Mouse (Mus musculus): ENCODE results near the gene Gse1.

Gene Gse1

DNA sequence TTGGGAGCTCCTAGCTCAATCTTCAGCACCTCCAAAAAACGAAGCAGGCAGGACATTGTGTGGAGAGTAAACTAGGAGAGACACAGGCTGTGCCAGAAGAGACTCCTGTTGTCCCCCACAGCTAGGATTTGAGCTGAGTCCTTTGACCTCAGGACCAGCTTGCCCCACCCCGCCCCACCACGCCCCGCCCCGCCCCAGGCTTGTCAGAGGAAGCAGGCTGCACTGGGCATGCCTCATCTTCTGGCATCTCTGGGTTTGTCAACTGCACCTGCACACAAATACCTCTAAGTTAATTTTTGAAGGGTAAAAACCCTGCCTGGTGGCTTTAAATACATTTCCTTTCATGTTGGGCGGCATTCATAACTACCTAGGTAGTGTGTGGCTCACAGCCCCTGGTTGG lies 26.9 kb upstream of the Gse1 start:
- no peak for DNase-seq (ENCODE audit: low read depth, low spot score)
- H3K36me3 ChIP-seq (ENCODE audit: control insufficient read depth, insufficient read depth, low read length, poor library complexity, severe bottlenecking), result no peaks in the 10 kb centered on the region
- H3K27me3 ChIP-seq (ENCODE audit: control insufficient read depth, insufficient read depth, low read length, poor library complexity, severe bottlenecking), result no peaks in the 10 kb centered on the region

DNA sequence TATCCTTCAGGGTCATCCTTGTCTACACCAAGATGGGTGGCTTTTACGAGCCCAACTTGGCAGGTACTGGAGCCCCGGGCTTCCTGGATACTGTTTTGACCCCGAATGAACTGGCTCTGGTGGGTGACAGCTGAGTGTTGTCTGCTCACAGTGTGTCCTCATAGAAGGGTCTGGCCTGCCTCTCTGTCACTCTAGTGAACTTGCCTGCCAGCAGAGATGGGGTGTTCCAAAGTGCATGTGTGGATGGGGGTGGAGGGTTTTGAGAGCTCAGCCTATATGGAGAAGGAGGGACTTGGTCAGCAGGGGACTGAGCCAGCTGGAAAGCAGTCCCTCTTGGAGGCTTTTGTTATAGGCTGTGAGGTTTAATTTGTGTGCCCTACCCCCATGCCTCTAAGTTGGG lies 25.7 kb upstream of the Gse1 start:
- DNase-seq (ENCODE audit: low read depth, low spot score), result no peak
- Histone ChIP-seq H3K27me3 (ENCODE audit: control insufficient read depth, insufficient read depth, low read length, poor library complexity, severe bottlenecking) (no peaks in the 10 kb centered on the region), H3K36me3 (ENCODE audit: control insufficient read depth, insufficient read depth, low read length, poor library complexity, severe bottlenecking) (no peaks in the 10 kb centered on the region)

- DNase-seq (ENCODE audit: low read depth, low spot score), result no peak
These were observed 23.4 kb upstream of the Gse1 start for GRCm38 (mm10) chr8:120204736-120205360.

GRCm38 (mm10) chr8:120205916-120206315 lies 22.3 kb upstream of the Gse1 start:
- DNase-seq (ENCODE audit: low read depth, low spot score), result no peak
- Histone ChIP-seq H3K36me3 (ENCODE audit: control insufficient read depth, insufficient read depth, low read length, poor library complexity, severe bottlenecking) (no peaks in the 10 kb centered on the region), H3K27me3 (ENCODE audit: control insufficient read depth, insufficient read depth, low read length, poor library complexity, severe bottlenecking) (no peaks in the 10 kb centered on the region)

More at GRCm38 (mm10) chr8:120204736-120205360, 23.4 kb upstream of the Gse1 start:
- Histone ChIP-seq H3K36me3 (ENCODE audit: control insufficient read depth, insufficient read depth, low read length, poor library complexity, severe bottlenecking) (no peaks in the 10 kb centered on the region), H3K27me3 (ENCODE audit: control insufficient read depth, insufficient read depth, low read length, poor library complexity, severe bottlenecking) (no peaks in the 10 kb centered on the region)

DNA sequence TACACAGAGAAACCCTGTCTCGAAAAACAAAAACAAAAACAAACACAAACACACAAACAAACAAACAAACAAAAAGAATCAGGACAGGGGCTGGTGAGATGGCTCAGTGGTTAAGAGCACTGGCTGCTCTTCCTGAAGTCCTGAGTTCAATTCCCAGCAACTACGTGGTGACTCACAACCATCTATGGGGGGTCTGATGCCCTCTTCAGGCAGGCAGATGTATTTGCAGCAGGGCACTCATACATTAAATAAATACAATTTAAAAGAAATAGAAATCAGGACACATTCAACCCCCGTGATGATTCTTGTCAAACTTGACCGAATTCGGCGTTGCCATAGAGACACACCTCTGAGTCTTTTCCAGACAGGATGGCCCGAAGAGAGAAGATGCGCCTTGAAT lies 20.9 kb upstream of the Gse1 start:
- Histone ChIP-seq H3K36me3 (ENCODE audit: control insufficient read depth, insufficient read depth, low read length, poor library complexity, severe bottlenecking) (no peaks in the 10 kb centered on the region), H3K27me3 (ENCODE audit: control insufficient read depth, insufficient read depth, low read length, poor library complexity, severe bottlenecking) (no peaks in the 10 kb centered on the region)
- DNase-seq (ENCODE audit: low read depth, low spot score), result no peak

- H3K36me3 ChIP-seq (ENCODE audit: control insufficient read depth, insufficient read depth, low read length, poor library complexity, severe bottlenecking), result no peaks in the 10 kb centered on the region
These were observed 20.1 kb upstream of the Gse1 start for GRCm38 (mm10) chr8:120208113-120208512.

GRCm38 (mm10) chr8:120211345-120211744 lies 16.9 kb upstream of the Gse1 start:
- no peak for DNase-seq (ENCODE audit: low read depth, low spot score)
- H3K27me3 ChIP-seq (ENCODE audit: control insufficient read depth, insufficient read depth, low read length, poor library complexity, severe bottlenecking), result no peaks in the 10 kb centered on the region
- no peaks in the 10 kb centered on the region for H3K36me3 ChIP-seq (ENCODE audit: control insufficient read depth, insufficient read depth, low read length, poor library complexity, severe bottlenecking)

More at GRCm38 (mm10) chr8:120208113-120208512, 20.1 kb upstream of the Gse1 start:
- no peak for DNase-seq (ENCODE audit: low read depth, low spot score)
- H3K27me3 ChIP-seq (ENCODE audit: control insufficient read depth, insufficient read depth, low read length, poor library complexity, severe bottlenecking), result no peaks in the 10 kb centered on the region

- no peak for DNase-seq (ENCODE audit: low read depth, low spot score)
- H3K36me3 ChIP-seq (ENCODE audit: control insufficient read depth, insufficient read depth, low read length, poor library complexity, severe bottlenecking), result no peaks in the 10 kb centered on the region
- no peaks in the 10 kb centered on the region for H3K27me3 ChIP-seq (ENCODE audit: control insufficient read depth, insufficient read depth, low read length, poor library complexity, severe bottlenecking)
These were observed 15.7 kb upstream of the Gse1 start for GRCm38 (mm10) chr8:120212596-120212995.

GRCm38 (mm10) chr8:120213229-120213628 lies 15.0 kb upstream of the Gse1 start:
- Histone ChIP-seq H3K27me3 (ENCODE audit: control insufficient read depth, insufficient read depth, low read length, poor library complexity, severe bottlenecking) (no peaks in the 10 kb centered on the region), H3K36me3 (ENCODE audit: control insufficient read depth, insufficient read depth, low read length, poor library complexity, severe bottlenecking) (no peaks in the 10 kb centered on the region)
- no peak for DNase-seq (ENCODE audit: low read depth, low spot score)

- peak; percentile 28 for DNase-seq (ENCODE audit: low read depth, low spot score)
These were observed 14.3 kb upstream of the Gse1 start for GRCm38 (mm10) chr8:120213939-120214338.

DNA sequence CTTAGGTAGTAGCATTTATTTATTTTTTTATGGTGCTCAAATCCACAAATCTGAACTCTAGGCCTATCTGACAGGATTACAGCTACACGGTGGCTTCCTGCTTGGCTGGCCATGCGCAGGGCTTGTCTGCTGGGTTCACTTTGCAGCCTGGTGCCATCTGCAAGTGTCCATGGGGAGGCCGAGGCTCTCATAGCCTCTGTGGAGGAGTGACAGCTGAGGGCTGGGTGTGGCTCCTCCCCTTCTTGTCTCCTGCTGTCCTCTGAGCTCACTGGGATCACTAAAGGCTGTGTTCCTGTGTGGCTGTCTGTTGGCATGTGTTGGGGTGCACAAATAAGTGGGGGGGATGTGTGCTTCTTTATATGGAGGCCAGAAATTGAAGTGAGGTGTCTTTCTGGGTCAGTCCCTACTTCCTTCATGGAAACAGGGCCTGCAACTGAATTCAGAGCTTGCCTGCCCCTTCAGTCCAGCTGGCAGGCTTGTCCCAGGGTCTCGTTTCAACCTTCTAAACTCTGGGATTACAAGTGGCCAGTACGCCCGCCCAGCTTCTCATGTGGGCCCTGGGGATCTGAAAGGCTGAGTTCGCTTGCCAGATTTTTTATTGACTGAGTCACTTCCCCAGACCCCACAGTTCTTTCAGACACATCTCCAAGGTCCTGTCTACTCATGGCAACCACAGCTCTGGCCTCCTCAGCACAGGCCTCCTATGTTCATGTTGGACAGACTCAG lies 12.7 kb upstream of the Gse1 start:
- no peaks in the 10 kb centered on the region for H3K27me3 ChIP-seq (ENCODE audit: control insufficient read depth, insufficient read depth, low read length, poor library complexity, severe bottlenecking)
- DNase-seq (ENCODE audit: low read depth, low spot score), result peak; percentile 23
- H3K36me3 ChIP-seq (ENCODE audit: control insufficient read depth, insufficient read depth, low read length, poor library complexity, severe bottlenecking), result no peaks in the 10 kb centered on the region

More at GRCm38 (mm10) chr8:120213939-120214338, 14.3 kb upstream of the Gse1 start:
- Histone ChIP-seq H3K36me3 (ENCODE audit: control insufficient read depth, insufficient read depth, low read length, poor library complexity, severe bottlenecking) (no peaks in the 10 kb centered on the region), H3K27me3 (ENCODE audit: control insufficient read depth, insufficient read depth, low read length, poor library complexity, severe bottlenecking) (no peaks in the 10 kb centered on the region)

GRCm38 (mm10) chr8:120216855-120217830 lies 11.1 kb upstream of the Gse1 start:
- Histone ChIP-seq H3K27me3 (ENCODE audit: control insufficient read depth, insufficient read depth, low read length, poor library complexity, severe bottlenecking) (no peaks in the 10 kb centered on the region), H3K36me3 (ENCODE audit: control insufficient read depth, insufficient read depth, low read length, poor library complexity, severe bottlenecking) (no peaks in the 10 kb centered on the region)
- peak; percentile 27 for DNase-seq (ENCODE audit: low read depth, low spot score)

DNA sequence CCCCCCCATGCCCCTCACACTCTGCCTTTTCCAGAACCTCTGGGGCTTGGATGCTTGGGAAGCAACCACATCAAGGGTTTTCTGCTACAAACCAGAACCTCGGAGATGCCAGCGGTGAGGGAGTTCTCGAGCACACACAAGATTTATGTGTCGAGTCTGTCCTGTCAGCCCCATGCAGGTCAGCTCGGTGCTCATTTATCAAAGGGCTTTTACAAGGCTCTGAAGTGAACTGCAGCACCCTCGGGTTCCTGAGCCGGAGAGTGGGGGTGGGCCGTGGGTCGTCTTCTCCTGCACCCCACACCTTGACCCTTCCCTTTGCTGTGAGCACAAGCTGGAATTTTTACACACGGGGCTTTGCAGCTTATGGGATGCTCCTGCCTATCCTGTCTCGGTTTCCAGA lies 5.7 kb upstream of the Gse1 start:
- DNase-seq (ENCODE audit: low read depth, low spot score), result no peak
- Histone ChIP-seq H3K27me3 (ENCODE audit: control insufficient read depth, insufficient read depth, low read length, poor library complexity, severe bottlenecking) (no peaks in the 10 kb centered on the region), H3K36me3 (ENCODE audit: control insufficient read depth, insufficient read depth, low read length, poor library complexity, severe bottlenecking) (no peaks in the 10 kb centered on the region)

- Histone ChIP-seq H3K36me3 (ENCODE audit: control insufficient read depth, insufficient read depth, low read length, poor library complexity, severe bottlenecking) (no peaks in the 10 kb centered on the region), H3K27me3 (ENCODE audit: control insufficient read depth, insufficient read depth, low read length, poor library complexity, severe bottlenecking) (no peaks in the 10 kb centered on the region)
- no peak for DNase-seq (ENCODE audit: low read depth, low spot score)
These were observed 3.5 kb upstream of the Gse1 start for GRCm38 (mm10) chr8:120224521-120225420.

Measured in splenic B cell, adult 2 months (primary cell).